Mouse (Mus musculus): ENCODE measurements at regions not wholly inside any gene's neighbourhood (a gene's known extent, or its start where the extent isn't known, plus 50 kb on each side); places are given as distances from the start of the nearest gene placed in this dataset.
"Not testable (repeated sequence)": the region's sequence is repeated elsewhere in the genome, so short reads cannot be mapped to it uniquely, and the experiment has no call there.

DNA sequence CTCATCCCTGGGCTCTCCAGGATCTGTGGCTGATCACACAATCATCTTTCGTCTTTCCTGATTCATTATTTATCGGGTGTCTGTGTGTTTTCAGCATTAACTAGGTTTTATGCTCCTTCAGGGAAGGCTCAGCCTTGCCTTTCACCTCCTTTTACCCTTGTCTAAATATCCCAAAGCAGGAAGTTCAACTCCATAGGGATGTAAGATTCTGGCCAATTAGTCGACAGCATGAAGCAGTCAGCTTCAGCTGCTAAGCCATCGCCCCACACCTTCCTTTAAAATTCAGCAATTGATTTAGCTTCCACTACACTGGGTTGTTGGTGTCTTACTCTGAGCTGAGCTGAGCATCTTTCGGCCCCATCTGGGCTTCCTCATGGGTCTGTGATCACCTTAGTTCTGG lies 230.9 kb upstream of the Dpp6 start:
- no peak for DNase-seq

DNA sequence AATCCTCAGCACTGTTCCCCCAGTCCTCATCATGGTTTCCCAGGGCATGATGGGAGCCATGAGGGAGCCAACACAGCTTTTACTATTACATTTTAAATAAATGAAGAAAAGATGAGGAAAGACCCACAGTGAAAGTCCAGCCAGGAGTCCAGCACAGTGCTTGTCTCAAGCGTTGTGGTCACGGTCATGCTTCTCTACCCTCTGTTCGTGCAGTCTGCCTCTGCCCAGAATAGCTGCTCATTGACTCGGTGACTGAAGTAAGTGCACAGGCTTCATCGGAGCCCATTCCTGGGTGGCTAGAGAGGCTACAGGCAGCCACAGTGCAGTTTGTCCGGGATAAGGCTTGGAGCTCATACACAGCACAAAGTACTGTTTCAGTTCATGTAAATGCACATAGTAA lies 226.1 kb upstream of the Dpp6 start:
- no peak for DNase-seq

DNA sequence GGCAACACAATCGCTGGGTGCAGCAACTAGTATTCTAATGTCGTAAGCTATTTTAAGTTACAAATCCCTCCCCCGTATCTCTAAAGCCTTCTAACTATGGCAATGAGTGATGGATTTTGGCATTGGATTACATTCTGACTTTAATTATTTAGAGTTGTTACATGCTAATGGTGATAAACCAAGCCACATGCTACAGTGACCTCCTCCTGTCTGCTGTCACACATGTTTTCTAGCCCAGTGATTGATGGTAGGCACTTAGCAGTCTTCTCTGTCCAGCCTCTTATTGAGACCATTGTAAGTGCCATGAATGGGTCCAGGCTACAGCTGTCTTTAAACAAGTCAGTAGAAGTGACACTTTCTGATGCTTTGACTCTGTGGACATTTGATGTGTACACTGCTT lies 224.7 kb upstream of the Dpp6 start:
- DNase-seq = no peak

DNA sequence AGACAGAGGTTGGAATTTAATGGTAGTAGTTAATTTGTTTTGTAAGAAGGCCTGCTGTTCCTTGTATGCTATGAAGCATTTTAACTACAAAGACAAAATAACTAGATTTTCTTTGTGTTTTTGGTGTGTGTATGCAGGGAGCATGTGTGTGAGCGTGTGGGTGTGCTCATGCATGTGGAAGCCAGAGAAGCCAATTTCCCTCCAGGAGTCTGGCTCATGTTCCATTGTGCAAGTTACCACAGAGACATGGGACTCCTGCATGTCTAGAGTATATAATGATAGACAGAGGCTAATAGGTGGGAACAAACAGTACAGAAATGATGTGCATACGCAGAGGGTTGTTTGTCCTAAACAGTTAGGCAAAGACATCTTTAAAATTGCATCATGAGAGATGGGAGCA lies 219.0 kb upstream of the Dpp6 start:
- DNase-seq = no peak

DNA sequence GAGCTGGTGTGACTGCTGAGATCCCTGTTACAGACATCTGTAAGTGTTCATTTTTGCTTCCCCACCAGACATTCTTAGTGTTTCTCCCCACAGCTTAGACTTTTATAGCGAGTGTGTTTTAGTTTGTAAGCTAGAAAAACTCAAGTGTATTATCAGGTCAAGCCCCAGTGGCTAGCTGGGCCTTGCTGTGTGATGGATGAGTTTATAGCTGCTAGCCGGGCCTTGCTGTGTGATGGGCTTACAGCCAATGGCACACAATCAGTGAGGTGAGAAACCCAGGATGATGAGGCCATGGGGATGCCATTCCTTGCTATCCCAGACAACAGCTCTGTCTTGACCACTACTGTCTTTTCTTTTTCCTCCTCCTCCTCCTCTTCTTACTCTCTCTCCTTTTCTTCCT lies 197.7 kb upstream of the Dpp6 start:
- no peak for DNase-seq

DNA sequence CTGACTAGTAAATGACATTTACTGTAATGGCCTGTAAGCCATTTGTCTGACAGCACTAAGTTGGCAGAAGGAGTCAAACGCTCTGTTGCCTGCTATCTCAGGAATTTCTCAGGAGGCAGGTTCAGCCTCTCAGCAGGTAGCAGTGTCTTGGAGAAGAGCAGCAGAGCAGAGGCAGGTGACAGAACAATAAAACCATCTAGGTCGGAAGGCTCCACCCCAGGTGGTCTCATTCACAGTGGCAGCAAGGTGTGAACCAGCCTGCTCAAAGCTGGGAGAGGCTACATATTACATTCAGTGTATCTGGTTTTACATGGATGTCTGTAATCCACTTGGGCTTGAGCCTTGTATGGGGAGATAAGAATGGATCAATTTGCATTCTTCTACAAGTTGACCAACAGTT lies 194.9 kb upstream of the Dpp6 start:
- DNase-seq = no peak

DNA sequence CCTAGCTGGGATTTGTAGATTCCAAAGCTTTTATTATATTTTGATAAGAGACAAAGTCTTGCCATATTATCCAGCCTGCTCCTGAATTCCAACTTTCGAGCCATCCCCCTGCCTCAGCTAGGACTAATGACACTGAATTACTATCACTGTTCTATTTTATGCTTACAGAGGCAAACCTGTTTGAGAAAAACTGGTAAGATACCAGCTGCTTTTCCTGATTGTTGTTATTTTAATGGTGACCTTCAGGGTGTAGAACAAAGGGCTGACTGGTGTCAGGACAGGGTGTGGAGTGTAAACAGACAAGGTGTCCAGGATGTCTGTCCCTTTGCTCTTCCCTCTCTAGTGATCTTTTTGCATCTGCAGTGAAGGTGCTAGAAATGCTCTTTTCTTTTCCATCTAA lies 145.5 kb upstream of the Dpp6 start:
- no peak for DNase-seq

DNA sequence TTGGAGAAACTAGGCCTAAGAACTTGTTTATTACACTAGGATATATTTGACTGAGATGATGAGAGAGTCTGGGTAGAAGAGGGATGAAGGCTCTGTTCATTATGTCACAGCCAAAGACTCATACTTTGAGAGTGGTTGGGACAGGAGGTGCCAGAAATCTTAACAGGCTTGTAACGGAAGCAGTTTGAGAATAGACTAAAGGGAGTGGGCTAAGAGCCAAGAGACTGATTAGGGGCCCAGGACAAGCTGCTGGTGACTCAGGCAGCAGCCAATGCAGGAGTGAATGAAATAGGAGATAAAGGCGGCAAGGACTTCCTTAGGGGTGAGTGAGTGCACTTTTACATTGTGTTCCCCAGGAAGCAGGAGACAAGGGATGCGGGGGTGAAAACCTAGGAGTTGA lies 127.2 kb upstream of the Dpp6 start:
- peak; percentile 58 for DNase-seq

DNA sequence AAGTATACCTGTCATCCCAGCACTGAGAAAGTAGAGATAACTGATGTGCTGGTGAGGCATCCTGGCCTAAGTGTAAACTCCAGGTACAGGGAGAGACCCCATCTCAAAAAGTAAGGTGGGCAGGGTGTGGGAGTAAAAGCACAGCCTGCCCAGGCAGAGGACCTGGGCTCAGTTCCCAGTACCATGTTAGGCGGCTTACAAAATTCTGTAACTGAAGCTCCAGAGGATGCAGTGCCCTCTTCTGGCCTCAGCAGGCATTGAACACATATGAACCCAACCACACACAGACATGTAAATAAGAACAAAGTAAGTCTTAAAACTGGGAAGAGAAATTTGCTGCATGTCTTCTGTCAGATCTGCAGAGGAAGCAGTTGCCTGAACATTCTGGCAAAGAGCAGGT lies 125.9 kb upstream of the Dpp6 start:
- DNase-seq = peak; percentile 60

DNA sequence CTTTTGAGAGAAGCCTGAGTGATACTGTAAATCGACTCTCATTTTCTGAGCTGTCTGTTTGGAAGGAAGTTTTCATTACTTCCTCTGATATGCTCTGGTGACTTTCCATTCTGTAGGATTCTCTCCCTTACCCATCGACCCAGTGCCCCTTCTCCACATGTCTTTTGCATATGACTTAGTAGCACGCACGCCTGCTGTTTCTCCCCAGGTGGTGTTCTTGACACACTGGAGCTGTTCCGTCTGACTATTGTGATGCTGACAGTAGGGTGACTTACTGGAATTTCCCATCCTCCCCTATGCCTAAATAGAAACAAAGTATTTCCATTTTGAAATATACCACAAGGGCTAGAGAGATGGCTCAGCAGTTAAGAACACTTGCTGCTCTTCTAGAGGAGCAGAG lies 125.0 kb upstream of the Dpp6 start:
- no peak for DNase-seq

DNA sequence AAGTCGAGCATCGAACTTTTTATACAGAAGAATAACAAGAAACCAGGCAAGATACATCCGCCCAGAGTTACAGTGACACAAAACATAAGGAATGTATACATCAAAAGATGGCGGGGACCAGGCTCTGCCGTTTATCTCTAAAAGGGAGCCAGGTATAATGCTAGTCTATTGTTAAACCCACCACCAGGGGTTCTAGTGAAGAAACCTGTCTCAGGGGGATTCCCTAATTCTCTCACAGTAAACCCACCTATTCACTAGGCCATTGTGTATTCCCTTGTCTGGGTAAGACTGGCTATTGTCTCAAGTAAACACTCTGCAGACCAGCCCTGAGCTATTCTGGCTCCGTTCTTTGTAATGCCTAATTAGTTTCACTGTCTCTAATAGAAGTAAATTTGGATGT lies 113.4 kb upstream of the Dpp6 start:
- DNase-seq = not testable (repeated sequence)

DNA sequence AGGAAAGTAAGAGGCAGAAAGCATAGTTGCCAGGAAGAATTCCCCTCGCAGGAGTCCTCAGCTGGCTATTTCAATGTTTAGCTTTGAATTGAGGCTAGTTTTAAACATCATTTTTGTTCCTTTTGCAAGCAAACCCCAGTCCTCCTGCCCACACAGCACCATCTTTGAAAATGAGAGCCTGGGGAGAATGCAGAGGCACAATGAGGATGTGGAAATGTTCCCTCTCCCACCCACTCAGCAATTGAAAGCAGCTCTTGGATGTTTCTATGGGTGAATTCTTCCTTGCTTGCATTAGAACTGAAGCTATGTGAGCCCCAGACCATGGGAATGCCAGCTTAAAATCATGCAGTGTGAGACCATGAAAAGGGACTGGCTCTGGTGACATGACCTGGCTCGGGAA lies 109.3 kb upstream of the Dpp6 start:
- peak; percentile 52 for DNase-seq

DNA sequence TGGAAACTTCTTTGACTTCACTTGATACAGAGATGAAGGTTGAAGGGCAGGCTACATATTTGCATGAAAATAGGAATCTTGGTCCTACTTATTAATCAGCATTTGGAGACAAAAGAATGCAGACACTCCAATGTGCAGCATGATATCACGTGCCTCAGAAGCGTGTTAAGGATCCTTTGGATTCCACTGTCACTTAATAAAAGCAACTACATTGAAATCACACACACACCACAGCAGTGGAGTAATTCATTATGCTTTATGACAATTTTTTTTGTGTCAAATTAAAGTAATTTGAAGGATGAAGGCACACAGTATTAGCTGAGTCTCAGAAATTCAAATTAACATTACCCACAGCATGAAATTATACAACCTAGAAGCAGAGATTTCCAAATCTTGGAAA lies 92.5 kb upstream of the Dpp6 start:
- peak; percentile 6 for DNase-seq

DNA sequence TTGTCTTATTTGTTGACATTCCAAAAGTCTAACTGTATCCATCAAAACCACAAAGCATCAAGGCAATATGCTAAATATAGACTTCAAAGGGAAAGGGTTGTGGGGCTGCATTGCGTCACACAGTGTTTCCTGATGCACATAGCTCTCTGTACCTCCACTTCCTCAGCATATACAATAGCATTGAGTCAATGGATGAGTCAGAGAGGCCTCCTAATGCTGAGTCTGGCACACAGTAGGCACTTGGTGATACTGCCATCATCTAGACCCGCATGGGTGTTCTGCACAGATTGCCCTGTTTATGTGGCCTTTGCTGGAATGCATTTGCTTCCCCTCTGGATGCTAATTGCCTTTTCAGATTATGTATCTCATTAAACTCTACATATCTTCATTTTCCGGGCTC lies 91.0 kb upstream of the Dpp6 start:
- DNase-seq = peak; percentile 56

DNA sequence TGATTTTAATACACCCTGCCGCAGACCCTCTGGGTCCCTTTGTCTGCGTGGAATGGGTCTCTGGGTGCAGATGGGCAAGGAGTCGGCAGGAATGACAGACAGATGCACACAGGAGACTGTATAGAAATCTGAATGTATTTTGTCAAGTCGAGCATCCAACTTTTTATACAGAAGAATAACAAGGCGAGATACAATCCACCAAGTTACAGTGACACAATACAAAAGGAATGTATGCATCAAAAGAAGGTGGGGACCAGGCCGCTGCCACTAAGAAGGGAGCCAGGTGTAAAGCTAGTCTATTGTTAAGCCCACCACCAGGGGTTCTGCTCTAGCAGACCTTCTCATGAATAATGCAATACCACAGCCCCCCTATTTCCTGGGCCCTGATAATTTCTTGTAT lies 65.8 kb upstream of the Dpp6 start:
- not testable (repeated sequence) for DNase-seq

DNA sequence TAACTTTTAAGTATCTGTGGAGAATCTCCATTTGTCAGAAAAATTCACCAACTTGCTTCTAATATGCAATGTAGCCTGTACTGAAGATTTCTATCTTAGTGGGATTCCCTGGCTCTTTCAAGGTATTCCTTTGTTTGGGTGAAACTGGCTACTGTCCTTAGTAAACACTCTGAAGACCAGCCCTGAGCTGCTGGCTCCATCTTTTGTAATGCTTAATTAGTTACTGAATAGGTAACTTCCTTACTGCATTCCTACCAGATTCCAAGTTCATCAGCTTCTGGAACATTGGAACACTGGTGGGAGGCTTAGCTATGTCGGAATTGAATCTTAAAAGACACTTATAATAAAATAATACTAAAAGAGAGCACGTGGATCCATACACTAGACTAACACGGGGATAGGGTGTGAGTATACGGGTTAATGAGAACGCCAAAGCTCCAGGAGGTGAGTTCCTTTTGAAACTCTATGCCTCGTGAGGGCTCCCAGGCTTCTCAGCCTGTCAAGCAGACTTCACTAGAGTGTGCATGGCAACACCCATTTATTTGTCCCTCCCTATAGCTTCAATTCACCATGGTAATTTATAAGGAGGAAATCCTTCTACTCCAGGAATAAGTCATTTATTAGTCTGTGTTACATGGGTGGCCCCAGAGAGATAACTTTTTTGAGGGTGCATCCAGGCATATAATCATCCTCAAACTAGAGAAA lies 65.2 kb upstream of the Dpp6 start:
- DNase-seq = not testable (repeated sequence)

DNA sequence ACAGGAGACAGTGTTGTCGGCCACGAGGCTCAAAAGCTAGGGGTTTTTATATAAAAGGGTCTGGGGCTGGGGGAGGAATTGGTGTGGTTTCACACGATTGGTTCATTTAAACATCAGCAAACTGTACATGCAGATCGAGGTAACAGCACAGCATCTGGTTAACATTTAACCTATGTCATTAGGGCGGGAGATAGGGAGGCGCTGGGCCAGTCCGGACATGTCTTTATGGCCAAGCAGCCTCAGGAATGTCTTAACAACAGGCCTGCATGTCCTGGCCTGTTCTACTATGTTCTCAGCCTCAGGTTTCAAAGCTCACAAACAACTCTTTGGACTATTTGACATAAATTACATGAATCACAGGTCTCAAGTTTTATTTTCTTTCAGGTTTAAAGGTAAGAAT lies 62.9 kb upstream of the Dpp6 start:
- not testable (repeated sequence) for DNase-seq
